Mouse (Mus musculus) midbrain, embryonic 11.5 days (tissue): ENCODE results near the gene Ciao2b. TPM values are rescaled to one million over a fixed set of nuclear protein-coding genes. Genes with fewer than 3 reads are reported as not detected.

Source experiments
- ATAC-seq: fragments of 200-750 bp; cut with Nextera tagmentation; 2 replicates; pipeline ENCODE4 v1.8.0; 2017; ENCODE audit warnings: moderate TSS enrichment, moderate library complexity; ENCODE audit not compliant: low FRiP score
- DNase-seq: peaks from one replicate; pipeline ENCODE4 v3.0.0; 2015; ENCODE audit warnings: low spot score; ENCODE audit errors: missing footprints
- H3K27ac ChIP-seq: fragments of 300-500 bp; sonication (generic); 2 replicates; pipeline ENCODE4 v1.5.1; 2014; ENCODE audit warnings: low read depth, low read length
- H3K27me3 ChIP-seq: fragments of 300-500 bp; sonication (generic); 2 replicates; pipeline ENCODE4 v1.6.1; 2014; ENCODE audit warnings: mild to moderate bottlenecking, low read length, moderate library complexity, mixed read lengths; ENCODE audit not compliant: control insufficient read depth, insufficient read depth
- H3K36me3 ChIP-seq: fragments of 300-500 bp; sonication (generic); 2 replicates; pipeline ENCODE4 v1.6.1; 2014; ENCODE audit warnings: mild to moderate bottlenecking, low read length, moderate library complexity, mixed read lengths; ENCODE audit not compliant: control insufficient read depth, insufficient read depth
- H3K4me1 ChIP-seq: fragments of 300-500 bp; sonication (generic); 2 replicates; pipeline ENCODE4 v1.6.1; 2014; ENCODE audit warnings: low read length; ENCODE audit not compliant: control insufficient read depth, insufficient read depth
- H3K4me2 ChIP-seq: fragments of 300-500 bp; sonication (generic); 2 replicates; pipeline ENCODE4 v1.6.1; 2014; ENCODE audit warnings: mild to moderate bottlenecking, moderate library complexity
- H3K4me3 ChIP-seq: fragments of 300-500 bp; sonication (generic); 2 replicates; pipeline ENCODE4 v1.5.1; 2014; ENCODE audit warnings: low read depth, low read length
- H3K9ac ChIP-seq: fragments of 300-500 bp; sonication (generic); 2 replicates; pipeline ENCODE4 v1.6.1; 2014; ENCODE audit warnings: low read length
- H3K9me3 ChIP-seq: fragments of 300-500 bp; sonication (generic); 2 replicates; pipeline ENCODE4 v1.6.1; 2016; ENCODE audit warnings: low read length; ENCODE audit not compliant: control insufficient read depth
- WGBS: fragments of 180-500 bp; shearing (Covaris S2); extraction: QIAGEN DNeasy Blood & Tissue Kit; methylation state at CpG from one replicate; pipeline ENCODE4 v1.1.7; 2014; 5-methylcytosine and 5-hydroxymethylcytosine counted together
- polyA plus RNA-seq: library from polyadenylated mRNA; unstranded; fragments of >200 nt; fragmentation: Nextera tagmentation; extraction: Ambion mirVana; gene quantifications from 2 replicates; pipeline ENCODE4 v1.2.1, GENCODE M21; 2014

Gene Ciao2b
- polyA plus RNA-seq, 1 experiment from 2014 or later = 95.7 TPM

- peaks cover 6% of the 10 kb centered on the region for H3K27me3 ChIP-seq
- no peaks in the 10 kb centered on the region; the same call in 1 of the 2 replicates for H3K36me3 ChIP-seq
- 89% methylated on average over 3 of the region's 3 CpGs for WGBS
- H3K27ac ChIP-seq = no peak overlapping the region
- no peak for DNase-seq
- H3K9me3 ChIP-seq = no peaks in the 10 kb centered on the region
- H3K9ac ChIP-seq = no peak overlapping the region
- no peak for ATAC-seq
- peaks cover 7% of the 10 kb centered on the region for H3K4me1 ChIP-seq
- H3K4me3 ChIP-seq = no peak overlapping the region
- no peak overlapping the region for H3K4me2 ChIP-seq
Measured at GRCm38 (mm10) chr8:104635004-104635710, 6.6 kb downstream of the Ciao2b start.

- DNase-seq (no peak), ATAC-seq (no peak)
- Histone ChIP-seq H3K9ac (no peak overlapping the region), H3K27ac (no peak overlapping the region), H3K4me2 (no peak overlapping the region), H3K4me3 (no peak overlapping the region), H3K9me3 (no peaks in the 10 kb centered on the region), H3K27me3 (peaks cover 11% of the 10 kb centered on the region), H3K36me3 (no peaks in the 10 kb centered on the region), H3K4me1 (peaks cover 7% of the 10 kb centered on the region; the same call in 1 of the 2 replicates)
- WGBS = 68% methylated on average over 9 of the region's 9 CpGs
Measured at GRCm38 (mm10) chr8:104633156-104633744, 8.5 kb downstream of the Ciao2b start.

GRCm38 (mm10) chr8:104632486-104632885 lies 9.3 kb downstream of the Ciao2b start:
- no peak overlapping the region for H3K27ac ChIP-seq
- ATAC-seq = no peak
- no peak overlapping the region for H3K4me3 ChIP-seq
- no peaks in the 10 kb centered on the region for H3K36me3 ChIP-seq
- H3K9ac ChIP-seq = no peak overlapping the region
- DNase-seq = no peak
- no peak overlapping the region for H3K4me2 ChIP-seq
- peaks cover 11% of the 10 kb centered on the region for H3K27me3 ChIP-seq
- 58% methylated on average over 6 of the region's 6 CpGs for WGBS
- H3K9me3 ChIP-seq = no peaks in the 10 kb centered on the region
- peaks cover 7% of the 10 kb centered on the region; the same call in 1 of the 2 replicates for H3K4me1 ChIP-seq

GRCm38 (mm10) chr8:104631975-104632374 lies 9.8 kb downstream of the Ciao2b start:
- Histone ChIP-seq H3K27me3 (peaks cover 11% of the 10 kb centered on the region), H3K9ac (no peak overlapping the region), H3K4me1 (peaks cover 7% of the 10 kb centered on the region; the same call in 1 of the 2 replicates), H3K36me3 (no peaks in the 10 kb centered on the region), H3K27ac (no peak overlapping the region), H3K9me3 (no peaks in the 10 kb centered on the region), H3K4me2 (no peak overlapping the region), H3K4me3 (no peak overlapping the region)
- WGBS = 30% methylated on average over 5 of the region's 5 CpGs
- DNase-seq = no peak
- no peak for ATAC-seq

GRCm38 (mm10) chr8:104630981-104631663 lies 10.6 kb downstream of the Ciao2b start, which contains the start of gene Rrad:
Rrad (minus strand) TSS chr8:104631327.
- DNase-seq (peak; percentile 94), ATAC-seq (peak; percentile 75)
- Histone ChIP-seq H3K9me3 (no peaks in the 10 kb centered on the region), H3K36me3 (no peaks in the 10 kb centered on the region), H3K9ac (peak within 1 kb of the TSS; percentile 40), H3K27me3 (peaks cover 11% of the 10 kb centered on the region), H3K4me2 (peak within 1 kb of the TSS; percentile 59), H3K4me3 (peak within 1 kb of the TSS; percentile 31), H3K27ac (no peak within 1 kb of the TSS), H3K4me1 (peaks cover 7% of the 10 kb centered on the region; the same call in 1 of the 2 replicates)
- WGBS = under 1% methylated on average over 26 of the region's 28 CpGs

GRCm38 (mm10) chr8:104630574-104630973 lies 11.2 kb downstream of the Ciao2b start:
- peak overlapping the region; percentile 40 for H3K9ac ChIP-seq
- WGBS = 1% methylated on average over 36 of the region's 36 CpGs

GRCm38 (mm10) chr8:104630111-104630479 lies 11.7 kb downstream of the Ciao2b start:
- DNase-seq (no peak), ATAC-seq (no peak)
- no peaks in the 10 kb centered on the region for H3K9me3 ChIP-seq
- peak overlapping the region; percentile 59; the same call in 1 of the 2 replicates for H3K4me2 ChIP-seq
- H3K4me1 ChIP-seq = peaks cover 7% of the 10 kb centered on the region; the same call in 1 of the 2 replicates
- H3K36me3 ChIP-seq = no peaks in the 10 kb centered on the region
- H3K9ac ChIP-seq = no peak overlapping the region
- H3K27me3 ChIP-seq = peaks cover 11% of the 10 kb centered on the region
- 38% methylated on average over 8 of the region's 8 CpGs for WGBS
- no peak overlapping the region for H3K4me3 ChIP-seq
- no peak overlapping the region for H3K27ac ChIP-seq

More at GRCm38 (mm10) chr8:104630574-104630973, 11.2 kb downstream of the Ciao2b start:
- Histone ChIP-seq H3K4me2 (peak overlapping the region; percentile 59), H3K27me3 (peaks cover 11% of the 10 kb centered on the region), H3K4me1 (peaks cover 7% of the 10 kb centered on the region; the same call in 1 of the 2 replicates), H3K36me3 (no peaks in the 10 kb centered on the region), H3K27ac (no peak overlapping the region), H3K4me3 (peak overlapping the region; percentile 31), H3K9me3 (no peaks in the 10 kb centered on the region)
- ATAC-seq (peak; percentile 62; the same call in 1 of the 2 replicates), DNase-seq (no peak)

GRCm38 (mm10) chr8:104629306-104630110 lies 12.3 kb downstream of the Ciao2b start:
- no peak overlapping the region for H3K27ac ChIP-seq
- H3K4me2 ChIP-seq = no peak overlapping the region
- 81% methylated on average over 22 of the region's 22 CpGs for WGBS
- H3K27me3 ChIP-seq = peaks cover 11% of the 10 kb centered on the region
- H3K4me1 ChIP-seq = peaks cover 7% of the 10 kb centered on the region; the same call in 1 of the 2 replicates
- no peak overlapping the region for H3K4me3 ChIP-seq
- no peak overlapping the region for H3K9ac ChIP-seq
- DNase-seq = no peak
- no peaks in the 10 kb centered on the region for H3K9me3 ChIP-seq
- no peaks in the 10 kb centered on the region for H3K36me3 ChIP-seq
- no peak for ATAC-seq
